Mouse (Mus musculus) brain, embryonic 14.5 days (tissue): ENCODE results near the gene Clrn1.

Experiments used
- CTCF ChIP-seq: fragments of 200-500 bp; IDR thresholded peaks from 2 replicates; pipeline ENCODE4 v1.5.1; 2012; ENCODE audit warnings: inconsistent platforms, mild to moderate bottlenecking, moderate library complexity, borderline replicate concordance; ENCODE audit not compliant: insufficient read depth, insufficient read length; ENCODE audit errors: extremely low read depth
- POLR2A ChIP-seq: fragments of 200-500 bp; IDR thresholded peaks from 2 replicates; pipeline ENCODE4 v1.6.1; 2012; ENCODE audit warnings: mild to moderate bottlenecking, inconsistent platforms, borderline replicate concordance; ENCODE audit not compliant: poor library complexity, insufficient read depth, insufficient read length, severe bottlenecking; ENCODE audit errors: extremely low read depth

DNA sequence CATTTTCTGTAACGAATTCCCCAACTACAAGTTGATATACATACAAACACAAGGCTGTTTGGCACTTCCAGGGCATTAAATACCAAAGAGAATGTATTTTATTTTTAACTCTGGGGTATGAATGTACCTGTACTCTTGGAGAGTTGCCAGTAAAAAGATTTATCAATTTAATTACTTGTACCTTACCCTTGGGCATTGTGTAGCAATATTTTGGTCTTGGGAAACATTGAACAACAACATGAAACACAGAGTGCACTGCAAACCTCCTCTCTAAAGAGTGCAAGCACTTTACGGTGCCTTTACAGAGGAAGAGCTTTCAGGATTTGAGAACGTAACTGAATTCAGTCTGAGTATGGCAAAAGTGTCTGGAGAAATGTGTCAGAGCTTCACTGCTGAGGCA, 9.4 kb upstream of the Clrn1 start:
- TF ChIP-seq CTCF (no peak), POLR2A (no peak)
